Mouse (Mus musculus) lung, postnatal 25 days (tissue): ENCODE data around the gene Dnmt1.

Source experiments
- DNase-seq: peaks from one replicate; pipeline ENCODE4 v3.0.0; 2022; ENCODE audit warnings: low spot score

Gene Dnmt1

DNA sequence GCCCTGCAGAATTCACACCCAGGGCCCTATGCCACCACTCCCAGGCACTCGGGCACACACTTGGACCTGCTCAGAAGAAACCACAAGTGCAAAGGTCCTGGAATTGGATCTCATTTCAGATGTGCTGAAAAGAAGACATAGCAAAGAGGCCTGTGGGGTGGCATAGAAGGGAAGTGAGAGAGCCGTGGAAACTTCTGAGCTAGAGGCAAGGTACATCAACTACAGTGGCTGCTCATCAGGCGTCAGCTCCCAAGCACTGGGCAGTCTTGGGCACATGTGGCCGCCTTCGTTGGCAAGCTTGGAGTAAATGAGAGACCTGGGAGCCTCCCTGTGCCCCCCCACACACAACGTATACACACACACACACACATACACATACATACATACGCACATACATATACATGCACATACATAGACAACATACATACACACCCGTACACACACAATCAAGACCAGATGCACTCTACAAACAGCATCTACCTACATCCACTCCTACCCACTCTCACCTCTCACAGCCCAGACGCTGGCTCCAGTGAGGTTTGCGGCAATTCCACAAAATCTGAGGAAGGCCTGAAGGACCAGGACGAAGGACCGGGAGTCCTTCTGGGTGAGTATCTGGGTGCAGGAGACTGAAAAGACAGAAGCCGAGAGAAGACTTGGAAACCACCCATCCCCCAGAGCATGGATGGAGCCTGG is 80.4 kb downstream of the Dnmt1 start, which contains the start of gene Angptl6:
Gene Angptl6, minus strand, starts transcription at position 631 of the 696 bp plus-strand sequence.
- DNase-seq, result no peak

DNA sequence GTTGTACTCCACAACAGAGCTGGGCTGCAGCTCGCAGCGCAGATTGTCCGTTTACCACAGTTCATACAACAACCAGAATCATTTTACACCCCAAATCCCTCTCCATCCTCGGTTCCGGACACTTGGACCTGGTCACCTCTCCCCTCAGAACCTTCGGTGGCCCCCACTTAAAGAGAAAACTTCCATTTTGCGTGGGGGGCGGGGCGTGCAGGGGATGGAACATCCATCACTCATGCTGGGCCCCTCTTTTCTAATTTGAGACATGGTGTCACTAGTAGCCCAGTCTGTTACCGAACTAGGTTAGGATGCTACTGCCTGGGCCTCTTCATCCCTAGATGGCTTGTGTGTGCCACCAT is 81.0 kb downstream of the Dnmt1 start:
- no peak for DNase-seq

DNA sequence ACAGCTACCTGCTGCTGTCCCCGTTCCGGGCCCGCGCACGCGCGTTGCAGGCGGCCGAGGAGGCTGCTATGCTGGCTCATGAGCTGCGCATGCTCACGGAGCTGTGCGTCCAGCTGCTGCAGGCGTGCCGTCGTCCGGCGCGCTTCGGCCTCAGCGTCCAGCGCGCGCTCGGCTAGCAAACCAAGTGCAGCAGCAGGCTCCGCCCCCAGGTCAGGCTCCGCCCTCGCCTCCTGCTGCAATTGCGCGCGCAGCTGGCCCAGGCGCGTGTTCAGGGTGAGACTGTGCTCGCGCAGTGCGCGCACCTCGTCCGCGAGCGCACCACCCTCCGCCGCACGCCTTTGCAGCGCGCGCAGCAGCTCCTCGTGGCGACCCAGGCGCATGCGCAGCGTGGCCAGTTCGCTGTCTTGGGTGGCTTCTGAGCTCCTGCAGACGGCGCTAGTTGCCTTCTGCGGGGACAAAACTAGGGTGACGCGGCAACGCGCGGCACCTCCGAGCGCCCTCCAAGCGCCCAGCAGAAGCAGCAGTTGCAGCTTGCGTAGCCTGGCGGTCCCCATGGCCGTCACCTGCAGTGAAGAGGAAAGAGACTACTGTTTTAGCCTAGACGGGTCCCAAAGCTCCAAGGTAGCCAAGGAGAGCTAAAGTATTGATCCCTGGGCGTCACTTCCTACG is 81.5 kb downstream of the Dnmt1 start:
- peak; percentile 99 for DNase-seq

GRCm38 (mm10) chr9:20877118-20878040 is 82.3 kb downstream of the Dnmt1 start:
- DNase-seq, result no peak

- DNase-seq, result no peak
Observed at GRCm38 (mm10) chr9:20876318-20877117, 83.2 kb downstream of the Dnmt1 start.

DNA sequence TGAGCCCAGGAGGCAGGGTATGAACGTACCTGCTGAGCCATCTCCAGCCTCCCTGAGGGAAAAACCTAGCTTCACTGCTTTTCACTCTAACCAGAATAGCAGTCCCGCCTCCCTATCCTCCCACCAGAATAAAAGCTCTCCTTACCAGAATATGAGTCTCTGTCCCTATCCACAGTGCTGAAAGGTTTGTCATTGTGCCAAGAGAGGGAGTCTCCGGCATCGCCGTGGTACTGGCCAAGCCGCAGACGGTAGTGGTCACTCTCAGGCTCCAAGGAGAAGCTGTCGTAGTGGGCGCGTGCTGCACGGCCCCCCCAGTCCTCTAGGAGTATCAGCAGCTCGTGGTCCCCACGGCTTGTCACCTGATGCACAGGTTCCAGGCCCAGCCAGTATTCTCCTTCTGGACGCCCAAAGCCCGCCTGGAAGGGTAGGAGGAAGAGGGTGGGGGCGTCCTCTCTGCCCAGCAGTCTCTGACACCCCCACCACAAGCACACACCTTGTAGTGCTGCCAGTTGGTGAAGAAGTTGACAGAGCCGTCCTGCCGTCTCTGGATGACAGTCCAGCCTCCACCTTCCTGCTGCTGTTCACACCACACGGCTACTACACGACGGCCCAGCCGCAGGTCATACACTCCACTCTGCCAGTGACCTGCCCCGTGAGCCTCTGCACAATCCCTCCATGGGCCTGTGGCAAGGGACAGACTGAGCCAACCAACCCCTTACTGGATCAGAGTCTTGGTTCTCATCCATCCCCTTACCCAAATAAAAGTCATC is 84.5 kb downstream of the Dnmt1 start:
- no peak for DNase-seq

DNA sequence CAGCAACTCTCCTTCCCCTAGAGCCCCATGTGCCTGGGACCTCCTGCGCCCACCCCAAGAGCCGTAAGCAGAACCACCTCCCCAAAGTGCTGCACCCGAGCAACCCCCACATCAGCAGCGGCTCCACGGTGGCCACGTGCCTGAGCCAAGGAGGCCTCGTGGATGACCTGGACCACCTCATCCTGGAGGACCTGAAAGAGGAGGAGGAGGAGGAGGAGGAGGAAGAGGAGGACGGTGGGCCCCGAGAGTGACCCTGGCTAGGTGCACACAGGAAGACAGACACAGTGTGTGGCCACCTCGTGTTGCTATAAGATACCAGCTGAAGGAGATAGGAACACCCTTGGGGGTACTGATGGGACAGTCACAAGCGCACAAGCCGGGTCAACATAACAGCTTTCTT is 86.2 kb downstream of the Dnmt1 start:
- no peak for DNase-seq

- DNase-seq, result no peak
Observed at GRCm38 (mm10) chr9:20872991-20873390, 86.7 kb downstream of the Dnmt1 start.

- DNase-seq, result no peak
Observed at GRCm38 (mm10) chr9:20870211-20871173, 89.2 kb downstream of the Dnmt1 start.

DNA sequence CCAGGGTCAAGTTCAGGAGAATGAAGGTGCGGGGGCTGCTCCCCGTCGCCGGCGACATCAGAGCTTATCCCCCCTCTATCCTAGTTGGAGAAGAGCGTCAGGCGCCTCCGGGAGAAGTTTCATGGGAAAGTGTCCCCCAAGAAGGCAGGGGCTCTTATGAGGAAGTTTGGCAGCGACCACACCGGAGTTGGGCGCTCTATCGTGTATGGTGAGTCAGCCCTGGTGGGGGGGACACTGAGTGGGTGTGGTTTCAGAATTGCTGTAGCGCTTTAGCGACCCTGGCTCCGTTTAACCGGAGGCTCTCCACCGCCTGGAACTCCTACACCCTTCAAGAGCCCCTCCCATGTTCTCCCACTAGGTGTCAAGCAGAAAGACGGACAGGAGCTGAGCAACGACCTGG is 90.4 kb downstream of the Dnmt1 start:
- DNase-seq, result no peak

GRCm38 (mm10) chr9:20868448-20869001 is 91.2 kb downstream of the Dnmt1 start, which contains the start of gene A230050P20Rik:
Gene A230050P20Rik (plus strand): TSS chr9:20868642.
- DNase-seq, result peak; percentile 54

GRCm38 (mm10) chr9:20866879-20867278 is 92.8 kb downstream of the Dnmt1 start:
- DNase-seq, result no peak

- DNase-seq, result no peak
Observed at GRCm38 (mm10) chr9:20862225-20862624, 97.5 kb downstream of the Dnmt1 start.

DNA sequence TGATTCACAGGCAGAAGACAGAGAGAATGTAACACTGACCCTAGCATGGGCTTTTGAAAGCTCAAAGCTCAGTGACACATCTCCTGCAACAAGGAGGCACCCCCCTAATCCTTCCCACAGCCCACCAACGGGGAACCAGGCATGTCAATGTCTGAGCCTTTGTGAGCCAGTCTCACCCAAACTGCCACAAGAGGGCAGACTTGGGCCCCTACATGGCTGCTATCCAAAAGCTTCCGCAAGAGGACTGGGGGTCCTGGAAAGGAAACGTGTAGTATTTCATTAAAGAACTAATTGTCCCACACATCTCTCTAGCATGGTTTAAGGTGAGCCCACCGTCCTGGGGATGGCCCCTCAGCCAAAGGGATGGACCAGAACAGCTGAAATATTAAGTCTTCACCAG is 97.9 kb downstream of the Dnmt1 start:
- no peak for DNase-seq

DNA sequence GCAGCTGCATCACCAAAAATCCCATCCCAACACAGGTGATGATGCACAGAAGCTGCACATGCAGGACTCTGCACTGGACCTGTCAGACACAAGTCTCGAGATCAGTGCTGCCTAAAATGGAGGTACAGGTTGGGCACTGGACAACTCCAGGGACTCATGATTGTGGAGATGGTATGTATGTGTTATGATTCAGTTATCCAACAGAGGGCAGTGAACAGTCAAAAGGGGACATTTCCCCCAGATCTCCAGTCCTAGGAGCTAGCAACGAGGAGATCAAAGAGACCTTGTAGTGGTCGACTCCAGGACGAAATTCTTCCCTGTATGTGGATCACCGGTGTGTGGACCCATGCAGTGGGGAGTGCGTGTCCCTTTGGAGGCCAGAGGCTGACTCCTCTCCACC is 99.8 kb downstream of the Dnmt1 start:
- DNase-seq, result no peak
